Mouse (Mus musculus) right cerebral cortex, postnatal 25 days (tissue): ENCODE data around the gene Thpo.

Source experiments
- DNase-seq: peaks from one replicate; pipeline ENCODE4 v3.0.0; 2022

Gene Thpo

DNA sequence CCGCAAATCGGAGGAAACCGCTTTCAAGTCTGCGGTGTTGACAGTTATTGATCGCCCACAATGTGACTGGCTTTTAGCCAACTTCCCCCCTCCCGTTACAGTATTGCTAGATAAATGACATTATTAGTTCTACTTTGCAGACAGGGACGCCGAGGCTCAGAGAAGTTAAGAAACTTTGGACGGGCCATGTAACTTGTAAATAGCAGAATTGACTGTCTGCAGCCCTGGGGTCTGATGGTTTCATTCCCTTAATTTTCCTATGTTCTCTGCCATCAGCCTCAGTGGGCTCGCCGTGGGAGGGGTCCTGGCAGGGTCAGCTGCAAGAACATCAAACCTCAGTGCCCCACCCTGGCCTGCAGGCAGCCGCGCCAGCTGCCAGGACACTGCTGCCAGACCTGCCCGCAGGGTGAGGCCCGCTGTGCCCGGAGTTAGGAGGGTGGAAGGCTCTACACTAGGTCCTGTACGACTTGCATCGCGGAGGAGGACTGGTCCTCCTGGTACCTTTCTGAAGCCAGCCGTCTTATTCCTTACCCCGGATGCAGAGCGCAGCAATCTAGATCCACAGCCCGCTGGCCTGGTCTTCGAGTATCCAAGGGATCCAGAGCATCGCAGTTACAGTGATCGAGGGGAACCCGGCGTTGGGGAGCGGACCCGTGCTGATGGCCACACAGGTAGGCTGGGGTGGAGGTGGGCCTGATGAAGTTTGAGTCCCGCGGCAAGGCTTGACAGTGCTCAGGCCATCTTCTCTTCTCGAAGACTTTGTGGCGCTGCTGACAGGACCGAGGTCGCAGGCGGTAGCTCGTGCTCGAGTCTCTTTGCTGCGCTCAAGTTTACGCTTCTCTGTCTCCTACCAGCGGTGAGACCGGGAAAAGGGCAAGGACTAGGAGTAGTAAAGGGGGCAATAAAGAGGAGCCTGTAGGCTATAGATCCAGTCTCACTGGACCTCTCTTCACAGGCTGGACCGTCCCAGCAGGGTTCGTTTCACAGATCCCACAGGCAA is at the start of gene Thpo:
Gene Thpo (minus strand): TSS at position 781 of the 1,000 bp plus-strand sequence.
- DNase-seq = no peak

DNA sequence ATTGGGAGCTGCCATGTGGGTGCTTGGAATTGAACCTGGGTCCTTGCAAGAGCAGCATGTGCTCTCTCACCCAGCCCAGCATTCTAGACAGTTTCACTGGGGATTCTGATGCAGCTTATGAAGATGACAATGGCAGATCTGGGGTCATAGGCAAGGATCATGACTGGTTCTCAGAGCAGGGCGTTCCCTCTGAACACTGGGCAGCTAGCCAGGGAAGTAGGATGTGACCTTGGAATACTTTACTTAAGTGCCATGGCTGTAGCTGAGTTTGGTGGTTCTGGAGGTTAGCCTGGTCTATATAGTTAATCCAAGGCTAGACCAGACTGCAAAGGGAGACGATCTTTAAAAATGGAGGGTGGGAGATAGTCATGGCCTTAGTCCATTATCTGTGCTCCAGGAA is 49.6 kb upstream of the Thpo start:
- DNase-seq = no peak

DNA sequence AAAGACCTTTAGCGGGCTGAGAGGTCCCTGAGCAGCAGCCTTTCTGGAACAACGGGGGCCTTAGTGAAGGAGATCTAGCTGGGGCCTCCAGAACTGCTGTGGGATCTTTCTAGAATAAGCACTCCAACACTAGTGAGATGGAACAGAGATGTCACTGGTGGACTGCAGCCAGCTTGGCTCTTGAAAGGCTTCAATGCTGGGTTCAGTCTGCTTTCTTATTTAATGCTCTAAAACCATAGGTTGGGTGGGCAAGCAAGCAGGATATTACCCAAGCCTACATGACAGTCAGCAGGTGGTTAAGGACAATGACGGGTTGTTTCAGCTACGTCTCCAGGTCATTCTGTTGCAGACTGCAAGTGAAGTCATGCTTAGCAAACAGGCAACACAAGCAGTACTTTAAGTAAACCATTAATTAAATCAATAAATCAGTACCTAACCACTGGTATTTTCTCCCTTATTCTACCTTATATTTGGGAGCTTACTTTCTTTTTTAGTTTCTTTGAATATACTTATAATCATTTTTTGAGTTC is 46.9 kb upstream of the Thpo start:
- DNase-seq = no peak

DNA sequence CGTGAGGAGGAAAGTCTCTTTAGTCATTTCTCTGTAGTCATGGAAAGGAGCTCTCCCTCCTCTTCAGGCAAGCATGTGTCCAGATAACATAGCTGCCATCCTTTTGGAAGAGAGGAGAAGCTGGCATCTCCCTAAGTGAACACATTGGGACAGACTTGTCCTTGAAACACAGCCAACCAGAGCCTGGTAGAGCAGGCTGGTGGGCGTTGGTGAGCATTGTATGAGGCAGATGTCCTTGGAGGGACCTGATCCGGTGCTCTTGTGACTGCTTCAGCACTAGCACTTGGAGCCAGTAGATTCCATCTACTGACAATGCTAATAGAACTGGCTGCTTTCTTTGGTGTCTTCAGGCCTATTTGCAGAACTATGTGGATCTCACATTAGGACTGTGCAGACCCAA is 45.5 kb upstream of the Thpo start:
- DNase-seq = no peak

DNA sequence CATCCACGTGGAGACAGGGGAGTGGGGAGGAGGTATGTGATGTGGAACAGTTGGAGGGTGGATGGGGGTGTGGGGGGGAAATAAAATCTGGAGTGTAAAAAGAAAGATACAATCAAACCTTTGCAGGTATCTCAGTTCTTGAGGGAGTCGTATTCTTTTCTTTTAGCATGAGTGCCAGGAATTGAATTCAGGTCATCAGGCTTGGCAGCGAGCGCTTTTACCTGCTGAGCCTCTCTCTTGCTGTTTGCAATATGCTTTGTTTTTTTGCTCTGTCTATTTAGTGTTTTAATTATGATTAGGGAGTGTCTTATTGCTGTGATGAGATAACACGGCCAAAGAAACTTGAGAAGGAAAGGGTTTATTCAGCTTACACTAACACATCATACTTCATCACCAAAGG is 40.7 kb upstream of the Thpo start:
- DNase-seq = no peak

DNA sequence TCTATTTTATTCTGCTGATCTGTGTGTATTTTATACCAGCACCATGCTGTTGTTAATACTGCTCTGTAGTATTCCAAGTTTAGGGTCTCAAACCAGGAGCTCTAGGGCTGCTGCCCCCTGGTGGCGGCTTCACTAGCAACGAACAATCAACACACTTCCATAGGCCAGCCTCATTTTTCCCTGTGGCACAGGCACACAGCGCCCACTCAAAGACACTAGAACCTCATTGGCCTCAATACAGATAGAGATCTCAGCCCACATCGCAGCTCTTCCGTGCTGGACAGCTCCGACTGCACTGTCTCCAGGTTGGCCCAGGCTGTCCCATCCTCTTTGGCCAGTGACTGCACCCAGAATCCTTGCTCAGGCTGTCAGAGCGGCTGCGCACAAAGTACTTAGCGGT is 30.9 kb upstream of the Thpo start:
- DNase-seq = no peak

DNA sequence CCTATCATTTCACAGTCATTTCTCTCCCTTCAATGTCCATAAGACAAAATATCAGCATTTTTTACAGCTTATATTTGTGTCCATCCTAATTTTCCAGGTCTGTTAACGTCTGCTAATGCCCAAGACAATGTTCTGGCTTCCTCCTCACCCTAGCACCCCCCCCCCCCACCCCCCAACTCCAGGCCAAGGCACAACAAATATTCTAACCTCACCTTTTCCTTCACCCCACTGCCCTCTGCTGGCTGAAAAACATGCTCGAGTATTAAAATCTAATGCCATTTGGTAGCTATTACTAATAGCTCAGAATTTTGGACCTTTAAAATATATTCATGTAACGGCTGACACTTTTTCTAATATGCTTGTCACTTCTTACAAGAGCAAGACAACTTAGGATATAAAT is 27.4 kb upstream of the Thpo start:
- no peak for DNase-seq

DNA sequence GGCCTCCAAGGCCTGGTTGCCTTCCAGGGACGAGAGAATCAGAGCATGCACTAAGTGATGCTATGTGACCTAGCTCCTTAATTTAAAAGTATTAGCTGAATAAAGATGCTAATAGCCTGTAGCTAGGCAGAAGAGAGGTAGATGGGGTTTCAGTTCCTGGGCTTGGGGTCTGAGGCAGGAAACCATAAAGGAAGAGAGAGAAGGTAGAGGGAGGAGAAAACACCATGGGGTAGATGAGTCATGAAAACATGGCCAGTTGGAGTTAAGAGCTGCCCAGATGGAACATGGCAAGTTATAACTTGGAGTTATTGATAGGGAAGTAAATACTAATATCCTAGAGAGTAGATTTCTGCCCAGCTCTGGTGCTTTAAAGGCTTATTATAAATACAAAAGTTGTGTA is 23.1 kb upstream of the Thpo start:
- DNase-seq = no peak

DNA sequence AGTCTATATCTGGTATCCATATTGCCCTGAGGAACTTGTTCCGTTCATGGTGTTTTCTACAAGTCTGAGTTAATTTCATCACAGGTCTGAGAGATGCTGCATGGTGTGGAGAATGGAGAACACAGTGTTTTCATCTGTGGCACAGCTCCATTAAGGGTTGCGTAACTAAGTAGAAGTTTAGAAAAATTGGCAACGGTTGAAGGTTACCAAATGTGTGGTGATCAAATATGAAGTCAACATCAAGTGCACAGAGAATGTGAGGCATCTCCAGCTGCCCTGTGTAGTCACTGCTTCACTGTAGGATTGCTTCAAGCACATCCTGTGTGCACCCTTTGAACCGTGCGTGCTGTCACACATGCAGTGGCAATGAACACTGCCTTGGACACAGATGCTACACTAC is 21.7 kb upstream of the Thpo start:
- DNase-seq = no peak

DNA sequence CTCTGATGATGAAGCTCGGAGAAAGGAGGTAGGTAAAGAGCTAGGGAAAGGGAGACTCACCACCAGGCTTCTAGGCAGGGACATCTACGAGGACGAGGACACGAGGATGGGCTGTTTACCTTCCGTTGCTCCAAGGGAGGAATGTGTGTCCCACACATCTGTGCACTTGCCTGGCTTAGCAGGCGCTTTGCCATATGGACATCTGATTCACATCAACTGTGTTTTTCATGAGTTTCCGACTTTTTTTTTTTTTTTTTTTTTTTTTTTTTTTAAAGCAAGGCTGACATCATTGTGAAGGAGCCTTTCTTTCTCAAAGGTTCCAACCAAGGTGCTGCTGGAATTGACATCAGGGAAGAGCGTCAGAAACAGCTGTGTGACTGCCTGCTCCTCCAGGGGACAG is 16.2 kb upstream of the Thpo start:
- no peak for DNase-seq

DNA sequence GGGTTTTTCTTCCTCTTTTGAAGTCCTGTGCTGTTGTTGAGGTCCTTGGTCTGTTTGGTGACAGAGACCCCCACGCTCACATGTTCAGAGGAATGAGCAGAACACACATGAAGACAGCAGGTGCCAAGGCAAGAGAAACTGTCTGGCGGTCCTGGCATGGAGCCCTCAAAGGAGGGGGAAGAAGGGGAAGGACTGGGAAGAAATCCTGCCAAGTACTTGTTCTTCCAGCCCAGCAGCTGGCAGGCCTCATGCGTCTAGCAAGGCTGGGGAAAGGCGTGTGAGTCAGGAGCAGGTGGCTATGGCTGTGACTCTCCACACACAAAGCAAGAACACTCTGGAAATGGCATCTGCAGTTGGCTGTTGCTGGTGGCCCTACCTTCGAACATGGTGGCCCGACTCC is 12.3 kb upstream of the Thpo start:
- peak; percentile 83 for DNase-seq

DNA sequence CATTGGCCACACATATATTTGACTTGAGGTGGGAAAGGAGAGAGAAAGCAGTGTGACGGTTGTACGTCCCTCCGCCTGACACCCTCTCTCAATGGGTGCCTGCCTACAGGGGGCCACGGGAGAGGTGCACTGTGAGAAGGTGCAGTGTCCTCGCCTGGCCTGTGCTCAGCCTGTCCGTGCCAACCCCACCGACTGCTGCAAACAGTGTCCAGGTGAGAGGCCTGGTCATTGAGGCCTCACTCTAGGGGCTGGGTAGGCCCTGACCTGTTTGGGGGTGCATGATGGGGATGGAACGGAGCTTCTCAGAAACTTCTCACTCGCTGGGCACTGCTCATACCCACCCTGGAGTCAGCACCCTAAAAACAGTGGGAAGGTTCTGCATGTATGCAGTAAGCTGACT is 5.5 kb upstream of the Thpo start:
- DNase-seq = no peak

DNA sequence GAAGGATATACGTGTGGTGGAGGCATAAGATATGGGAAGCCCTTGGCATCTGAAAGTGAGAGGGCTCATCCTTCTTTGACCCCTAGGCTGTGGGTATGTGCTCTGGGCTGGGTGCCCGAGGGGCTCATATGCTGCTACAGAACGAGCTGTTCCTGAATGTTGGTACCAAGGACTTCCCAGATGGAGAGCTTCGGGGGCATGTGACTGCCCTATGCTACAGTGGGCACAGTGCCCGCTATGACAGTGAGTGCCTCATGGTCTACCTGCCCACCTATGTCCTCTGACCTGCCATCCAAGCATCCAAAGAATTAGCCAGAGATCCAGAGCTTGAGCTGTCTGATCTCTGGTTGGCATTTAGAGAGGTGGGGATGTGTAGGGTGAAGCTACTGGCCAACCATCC is 2.5 kb upstream of the Thpo start:
- no peak for DNase-seq

DNA sequence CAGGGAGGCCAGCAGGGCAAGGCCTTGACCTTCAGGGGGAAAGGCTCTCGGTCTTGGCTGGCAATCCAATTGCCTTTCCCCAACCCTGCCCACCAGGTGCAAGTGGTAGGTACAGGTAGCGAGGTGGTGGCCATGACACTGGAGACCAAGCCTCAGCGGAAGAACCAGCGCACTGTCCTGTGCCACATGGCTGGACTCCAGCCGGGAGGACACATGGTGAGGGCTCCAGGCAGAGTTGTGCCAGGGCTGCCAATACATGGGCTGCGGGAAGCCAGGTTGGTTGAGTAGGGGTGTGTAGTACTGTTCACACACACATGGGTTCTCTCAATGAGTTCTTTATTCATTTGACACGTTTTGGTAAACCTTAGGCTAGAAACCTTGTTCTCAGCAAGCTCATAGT is 1.9 kb upstream of the Thpo start:
- no peak for DNase-seq

DNA sequence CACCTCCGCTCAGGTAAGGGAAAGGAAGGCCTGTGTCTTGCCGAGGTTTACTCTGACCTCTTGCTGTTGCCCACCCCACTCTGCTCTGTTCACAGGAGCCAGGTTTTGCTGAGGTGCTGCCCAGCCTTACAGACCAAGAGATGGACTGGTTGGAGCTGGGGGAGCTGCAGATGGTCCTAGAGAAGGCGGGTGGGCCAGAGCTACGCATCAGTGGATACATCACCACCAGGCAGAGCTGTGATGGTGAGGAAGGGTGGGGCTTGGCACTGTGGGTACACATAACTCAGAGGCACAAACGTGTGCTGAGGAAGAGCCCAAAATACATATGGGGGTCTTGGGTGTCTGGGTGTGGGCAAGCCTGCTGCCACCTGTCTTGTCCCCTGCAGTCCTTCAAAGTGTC is 1.3 kb upstream of the Thpo start:
- DNase-seq = no peak

DNA sequence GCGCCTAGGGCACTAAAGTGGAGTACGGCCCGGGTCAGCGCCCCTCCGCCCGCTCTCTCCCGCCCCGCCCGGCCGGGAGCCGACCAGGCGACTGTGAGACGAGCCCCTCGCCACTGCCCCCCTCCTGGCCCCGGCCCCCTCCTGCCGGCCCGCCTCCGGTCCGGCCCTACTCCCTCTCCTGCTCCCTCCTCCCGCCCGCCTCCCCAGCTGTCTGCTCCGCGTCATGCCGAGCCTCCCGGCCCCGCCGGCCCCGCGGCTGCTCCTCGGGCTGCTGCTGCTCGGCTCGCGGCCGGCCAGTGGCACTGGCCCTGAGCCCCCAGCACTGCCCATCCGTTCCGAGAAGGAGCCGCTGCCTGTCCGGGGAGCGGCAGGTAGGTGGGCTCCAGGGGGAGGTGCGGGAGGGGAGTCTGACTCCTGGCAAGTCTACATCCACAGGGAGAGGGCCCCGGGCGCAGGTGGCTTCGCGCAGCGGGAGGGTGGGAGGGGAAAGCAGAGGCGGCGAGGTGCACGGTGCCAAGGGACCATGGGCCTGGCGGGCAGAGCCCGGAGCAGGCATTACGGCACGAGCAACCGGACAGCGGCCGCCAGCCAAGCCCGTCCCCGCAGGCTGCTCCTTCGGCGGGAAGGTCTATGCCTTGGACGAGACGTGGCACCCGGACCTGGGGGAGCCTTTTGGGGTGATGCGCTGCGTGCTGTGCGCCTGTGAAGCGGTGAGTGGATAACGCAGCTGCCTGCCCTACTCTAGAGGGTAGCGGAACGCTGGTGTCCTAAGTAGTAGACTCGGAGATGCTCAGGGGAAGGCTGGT is 1.2 kb downstream of the Thpo start, which contains the start of gene Chrd:
Gene Chrd (plus strand): TSS at position 203 of the 806 bp plus-strand sequence.
- DNase-seq = peak; percentile 76

DNA sequence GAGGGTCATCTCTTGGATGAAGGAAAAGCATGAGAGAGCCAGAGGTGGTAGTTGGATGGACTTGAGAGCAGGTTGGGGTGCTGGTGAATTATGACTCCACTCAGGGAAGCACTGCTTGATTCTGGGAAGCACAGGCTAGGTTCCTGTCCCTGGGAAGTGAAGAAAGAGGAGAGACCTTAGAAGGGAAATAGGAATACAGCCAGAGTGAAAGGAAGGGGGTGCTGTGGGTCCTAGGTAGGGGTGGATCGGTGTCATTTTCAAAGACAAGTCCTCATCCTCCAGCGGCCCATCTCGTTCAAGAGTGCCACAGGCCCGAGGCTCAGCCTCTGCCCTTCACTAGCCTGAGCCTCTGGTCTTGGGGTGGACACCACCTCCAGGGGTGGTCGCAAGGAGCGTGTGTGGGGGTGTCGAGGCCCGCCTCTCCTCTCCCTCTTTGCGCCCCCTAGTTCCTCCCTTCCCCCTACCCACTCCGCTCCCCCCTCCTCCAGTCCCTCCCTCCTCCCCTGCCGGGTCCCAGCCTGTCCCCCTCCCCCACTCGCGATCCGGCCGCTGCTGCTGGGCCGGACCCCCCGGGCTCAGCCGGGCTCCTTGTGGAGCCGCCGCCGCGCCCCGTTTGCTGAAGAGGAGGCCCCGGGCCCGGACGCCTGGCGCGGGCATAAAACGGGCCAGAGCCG is 1.9 kb downstream of the Thpo start:
- DNase-seq = peak; percentile 23

DNA sequence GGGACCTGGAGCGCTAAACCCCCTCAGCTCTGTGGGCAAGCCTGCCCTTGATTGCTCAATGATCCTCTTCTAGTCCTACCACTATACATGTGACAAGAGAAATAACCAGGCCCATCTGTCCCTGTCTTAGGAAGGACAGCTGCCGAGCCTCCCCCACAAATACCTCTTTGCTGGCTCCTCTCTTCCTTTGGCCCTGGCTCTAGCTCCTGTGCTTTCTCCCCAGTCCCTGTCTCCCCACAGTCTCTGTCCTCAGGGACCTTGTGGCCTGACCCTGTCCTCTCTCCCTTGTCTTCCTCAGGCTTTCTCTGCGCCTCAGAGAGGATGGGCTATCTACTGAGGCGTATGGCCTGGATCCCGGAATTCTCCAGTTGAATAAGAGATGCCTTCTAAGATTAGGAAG is 2.6 kb downstream of the Thpo start:
- peak; percentile 52 for DNase-seq

DNA sequence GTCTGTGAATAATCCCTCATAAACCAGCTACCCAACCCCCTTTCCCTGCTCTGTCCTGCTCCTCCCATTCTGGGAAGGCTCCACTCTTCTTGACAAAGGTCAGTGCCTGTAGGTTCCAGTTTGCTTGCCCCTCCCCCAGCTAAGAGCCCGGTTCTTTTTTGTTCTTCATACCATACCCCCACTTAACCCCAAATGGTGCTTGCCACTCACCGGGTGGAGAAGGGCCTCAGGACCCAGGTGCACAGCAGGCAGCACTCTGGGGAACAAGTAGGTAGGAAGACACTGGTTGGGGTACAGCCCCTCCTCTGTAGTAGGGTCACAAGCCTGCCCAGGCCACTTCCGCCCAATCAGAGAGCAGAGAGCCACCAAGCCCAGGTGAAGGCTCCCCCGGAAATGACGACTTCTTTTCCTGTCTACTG is 4.0 kb downstream of the Thpo start:
- no peak for DNase-seq

DNA sequence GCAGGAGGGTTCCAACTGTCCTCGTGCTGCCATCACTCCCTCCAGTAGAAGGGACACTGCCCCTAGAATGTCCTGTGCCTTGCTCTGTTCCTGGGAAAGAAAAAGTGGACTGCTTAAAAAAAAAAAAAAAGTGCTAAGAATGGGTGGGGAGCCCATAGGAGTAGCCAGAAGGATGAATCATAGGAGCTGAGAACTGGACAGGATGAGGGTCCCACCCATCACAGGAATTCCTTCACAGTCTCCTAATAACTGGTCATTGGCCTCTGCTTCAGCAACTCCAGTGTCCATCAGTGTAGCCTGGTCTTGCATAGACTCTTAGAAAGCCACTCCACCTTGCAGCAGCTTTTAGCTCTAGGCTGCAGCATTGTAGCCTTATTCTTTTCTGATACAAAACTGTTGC is 7.9 kb downstream of the Thpo start:
- DNase-seq = no peak

DNA sequence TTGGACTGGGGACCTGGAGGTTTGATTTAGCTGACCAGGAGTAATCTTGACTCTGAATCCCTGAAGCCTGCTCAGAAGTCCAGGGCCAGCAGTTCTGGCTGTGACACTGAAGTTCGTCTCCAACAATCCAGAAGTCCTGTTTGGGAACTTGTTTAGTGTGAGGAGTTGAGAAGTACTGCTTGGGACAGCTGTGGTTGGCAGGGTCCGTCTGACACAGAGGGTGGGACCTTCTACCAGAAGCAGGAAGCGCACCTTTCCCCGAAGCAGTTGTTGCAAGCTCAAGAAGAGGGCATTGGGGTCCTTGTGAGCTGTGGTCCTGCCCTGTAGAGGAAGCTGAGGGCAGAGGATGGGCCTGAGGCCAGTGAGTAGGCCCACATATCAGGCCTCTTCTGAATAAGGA is 8.6 kb downstream of the Thpo start:
- DNase-seq = no peak

DNA sequence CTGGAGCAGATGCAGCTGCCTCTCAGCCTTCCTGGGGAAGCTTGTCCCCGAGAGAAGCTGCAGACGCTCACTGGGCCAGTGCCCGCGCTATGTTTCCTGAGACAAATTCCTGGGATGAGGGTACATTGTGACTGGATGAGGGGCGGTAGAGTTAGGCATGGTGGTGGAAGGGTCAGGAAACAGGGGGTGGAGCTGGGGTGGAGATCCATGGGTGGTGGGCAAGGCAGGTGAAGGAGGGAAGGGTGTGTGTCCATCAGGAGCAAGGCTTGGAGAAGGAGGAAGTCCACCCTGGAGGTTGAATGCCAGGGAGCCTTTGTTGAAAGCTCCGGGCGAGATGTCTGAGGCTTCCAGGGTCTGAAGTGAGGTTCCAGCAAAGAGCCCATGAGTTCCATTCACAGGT is 9.0 kb downstream of the Thpo start:
- DNase-seq = no peak

DNA sequence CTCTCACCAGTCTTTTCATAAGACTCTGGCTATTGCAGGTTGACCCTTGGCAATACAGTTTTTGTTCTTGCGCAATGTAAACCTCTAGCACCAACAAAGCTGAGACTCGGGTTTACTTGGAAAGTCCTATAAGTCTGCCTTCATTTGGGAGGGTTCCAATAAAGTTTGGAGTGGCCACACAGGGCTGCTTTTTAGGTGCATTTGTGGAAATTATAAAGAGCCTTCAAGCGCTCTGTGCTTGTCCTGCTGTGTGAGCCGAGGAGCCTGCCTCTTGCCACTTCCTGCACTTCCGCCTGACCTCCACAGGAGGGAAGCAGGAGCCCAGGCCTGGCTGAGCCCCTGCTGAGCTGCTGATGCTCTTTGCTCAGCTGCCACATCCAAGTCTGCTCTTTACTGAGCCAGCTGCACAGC is 10.0 kb downstream of the Thpo start:
- peak; percentile 29 for DNase-seq
